Mouse (Mus musculus) liver, adult 2 months (tissue): ENCODE measurements around the gene Rabggtb. TPM values are rescaled to one million over a fixed set of nuclear protein-coding genes. Genes with fewer than 3 reads are reported as not detected.
A peak's percentile ranks its signal among the peaks of the same experiment; 100 is the strongest.

Experiments used
- DNase-seq: peaks from one replicate; pipeline ENCODE4 v3.0.0-alpha.2; 2011; ENCODE audit warnings: low read depth, low spot score; ENCODE audit errors: extremely low read depth
- H3K27ac ChIP-seq: fragments of 200-500 bp; replicated peaks from 2 replicates; pipeline ENCODE4 v1.5.1; 2012; ENCODE audit warnings: low read depth, mild to moderate bottlenecking, control low read depth, inconsistent platforms, low read length; ENCODE audit not compliant: insufficient read depth
- H3K27me3 ChIP-seq: fragments of 200-500 bp; 2 replicates; pipeline ENCODE4 v1.6.1; 2012; ENCODE audit warnings: mild to moderate bottlenecking, moderate library complexity, low read length, inconsistent platforms; ENCODE audit not compliant: control insufficient read depth, insufficient read depth
- H3K36me3 ChIP-seq: fragments of 200-500 bp; 2 replicates; pipeline ENCODE4 v1.6.1; 2012; ENCODE audit warnings: low read length, inconsistent platforms; ENCODE audit not compliant: control insufficient read depth, insufficient read depth
- H3K4me1 ChIP-seq: fragments of 200-500 bp; 2 replicates; pipeline ENCODE4 v1.6.1; 2011; ENCODE audit warnings: low read length; ENCODE audit not compliant: control insufficient read depth, insufficient read depth
- H3K4me3 ChIP-seq: fragments of 200-500 bp; 2 replicates; pipeline ENCODE4 v1.5.1; 2011; ENCODE audit warnings: low read depth, mild to moderate bottlenecking, control low read depth, low read length, moderate library complexity; ENCODE audit not compliant: insufficient read depth
- H3K79me2 ChIP-seq: fragments of 200-500 bp; 2 replicates; pipeline ENCODE4 v1.6.1; 2012; ENCODE audit warnings: inconsistent platforms, mild to moderate bottlenecking, low read length, moderate library complexity; ENCODE audit not compliant: control insufficient read depth, insufficient read depth
- H3K9ac ChIP-seq: fragments of 200-500 bp; 2 replicates; pipeline ENCODE4 v1.6.1; 2012; ENCODE audit warnings: low read depth, mild to moderate bottlenecking, control low read depth, inconsistent platforms, low read length
- CTCF ChIP-seq: fragments of 200-500 bp; IDR thresholded peaks from 2 replicates; pipeline ENCODE4 v1.5.1; 2011; ENCODE audit warnings: low read depth, low read length, control low read depth
- POLR2A ChIP-seq: fragments of 200-500 bp; IDR thresholded peaks from 2 replicates; pipeline ENCODE4 v1.6.1; 2011; ENCODE audit warnings: low read length, control low read depth; ENCODE audit not compliant: insufficient read depth; ENCODE audit errors: extremely low read depth
- WGBS: fragments of 180-500 bp; shearing (Covaris S2); methylation state at CpG from one replicate; pipeline ENCODE4 v1.1.7; 2018; 5-methylcytosine and 5-hydroxymethylcytosine counted together
- polyA plus RNA-seq: library from polyadenylated mRNA; depleted of rRNA; stranded (reverse); fragments of >200 nt; gene quantifications from 2 replicates; pipeline ENCODE4 v1.2.3, GENCODE M21; 2012
- total RNA-seq: library from RNA; depleted of rRNA; stranded (reverse); fragments of >200 nt; gene quantifications from 2 replicates; pipeline ENCODE4 v1.2.3, GENCODE M21; 2014

Rabggtb gene
- total and polyA plus RNA-seq, 2 experiments, result 38.6 to 57.8 TPM

- Histone ChIP-seq H3K27ac (no peak overlapping the region), H3K27me3 (no peaks in the 10 kb centered on the region), H3K79me2 (no peaks in the 10 kb centered on the region), H3K9ac (no peak overlapping the region), H3K4me1 (no peaks in the 10 kb centered on the region), H3K36me3 (no peaks in the 10 kb centered on the region), H3K4me3 (no peak overlapping the region)
- DNase-seq, result no peak
- no peak for TF ChIP-seq POLR2A
- TF ChIP-seq CTCF, result no peak
- 68% methylated on average over 5 of the region's 5 CpGs for WGBS
Observed at GRCm38 (mm10) chr3:153957916-153958315, 45.1 kb upstream of the Rabggtb start.

GRCm38 (mm10) chr3:153948176-153948575 is 35.4 kb upstream of the Rabggtb start:
- Histone ChIP-seq H3K4me1 (peaks cover 9% of the 10 kb centered on the region), H3K36me3 (no peaks in the 10 kb centered on the region), H3K27me3 (no peaks in the 10 kb centered on the region), H3K4me3 (no peak overlapping the region), H3K27ac (peak overlapping the region; percentile 77), H3K9ac (no peak overlapping the region), H3K79me2 (no peaks in the 10 kb centered on the region)
- 8% methylated on average over 2 of the region's 2 CpGs for WGBS
- DNase-seq, result peak; percentile 93
- no peak for TF ChIP-seq CTCF
- no peak for TF ChIP-seq POLR2A

GRCm38 (mm10) chr3:153947271-153947670 is 34.5 kb upstream of the Rabggtb start:
- H3K4me3 ChIP-seq, result no peak overlapping the region
- H3K36me3 ChIP-seq, result no peaks in the 10 kb centered on the region
- peak; percentile 84 for DNase-seq

GRCm38 (mm10) chr3:153944335-153944990 is 31.7 kb upstream of the Rabggtb start, which contains the start of gene Acadm:
Acadm (minus strand) TSS chr3:153944632.
- peaks cover 15% of the 10 kb centered on the region for H3K4me1 ChIP-seq
- TF ChIP-seq POLR2A, result peak; percentile 94
- no peak for TF ChIP-seq CTCF
- peak within 1 kb of the TSS; percentile 79 for H3K4me3 ChIP-seq
- H3K36me3 ChIP-seq, result peaks cover 9% of the 10 kb centered on the region
- H3K27ac ChIP-seq, result peak within 1 kb of the TSS; percentile 86
- no peaks in the 10 kb centered on the region for H3K27me3 ChIP-seq
- H3K9ac ChIP-seq, result peak within 1 kb of the TSS; percentile 88
- under 1% methylated on average over 41 of the region's 41 CpGs for WGBS
- DNase-seq, result peak; percentile 99
- no peaks in the 10 kb centered on the region; the same call in 1 of the 2 replicates for H3K79me2 ChIP-seq

More at GRCm38 (mm10) chr3:153947271-153947670, 34.5 kb upstream of the Rabggtb start:
- peaks cover 15% of the 10 kb centered on the region for H3K4me1 ChIP-seq
- no peak overlapping the region for H3K9ac ChIP-seq
- H3K79me2 ChIP-seq, result no peaks in the 10 kb centered on the region
- TF ChIP-seq POLR2A, result no peak
- no peak for TF ChIP-seq CTCF
- peak overlapping the region; percentile 17; the same call in 1 of the 2 replicates for H3K27ac ChIP-seq
- no peaks in the 10 kb centered on the region for H3K27me3 ChIP-seq
- WGBS, result 12% methylated on average over 4 of the region's 4 CpGs

GRCm38 (mm10) chr3:153943901-153944334 is 31.1 kb upstream of the Rabggtb start:
- Histone ChIP-seq H3K36me3 (peaks cover 13% of the 10 kb centered on the region), H3K9ac (peak overlapping the region; percentile 88), H3K27ac (peak overlapping the region; percentile 86), H3K4me1 (peaks cover 15% of the 10 kb centered on the region), H3K4me3 (peak overlapping the region; percentile 79), H3K79me2 (no peaks in the 10 kb centered on the region; the same call in 1 of the 2 replicates), H3K27me3 (no peaks in the 10 kb centered on the region)
- peak; percentile 67 for DNase-seq
- WGBS, result under 1% methylated on average over 19 of the region's 19 CpGs
- no peak for TF ChIP-seq POLR2A
- no peak for TF ChIP-seq CTCF
